Mouse (Mus musculus) brown adipose tissue, adult 24 weeks (tissue): ENCODE data around the gene Ube2q2. TPM values are rescaled to one million over a fixed set of nuclear protein-coding genes. Genes with fewer than 3 reads are reported as not detected.
A peak's percentile ranks its signal among the peaks of the same experiment; 100 is the strongest.
"Not testable (repeated sequence)": the region's sequence is repeated elsewhere in the genome, so short reads cannot be mapped to it uniquely, and the experiment has no call there.

Experiments used
- H3K27ac ChIP-seq: fragments of 200-500 bp; replicated peaks from 2 replicates; pipeline ENCODE4 v1.5.1; 2012; ENCODE audit warnings: low read depth, mild to moderate bottlenecking, low read length
- H3K4me1 ChIP-seq: fragments of 200-500 bp; 2 replicates; pipeline ENCODE4 v1.6.1; 2012; ENCODE audit warnings: low read length, mixed read lengths; ENCODE audit not compliant: control insufficient read depth, insufficient read depth, insufficient read length
- H3K4me3 ChIP-seq: fragments of 200-500 bp; 2 replicates; pipeline ENCODE4 v1.5.1; 2012; ENCODE audit warnings: low read depth, mild to moderate bottlenecking, low read length, moderate library complexity; ENCODE audit not compliant: insufficient read depth
- polyA plus RNA-seq: library from polyadenylated mRNA; stranded (reverse); fragments of >200 nt; gene quantifications from 2 replicates; pipeline ENCODE4 v1.2.4, GENCODE M21; 2012; ENCODE audit not compliant: missing spikeins, insufficient read depth, insufficient read length

Ube2q2 gene
- polyA plus RNA-seq, result 43.9 and 50.8 TPM in 2 replicates

DNA sequence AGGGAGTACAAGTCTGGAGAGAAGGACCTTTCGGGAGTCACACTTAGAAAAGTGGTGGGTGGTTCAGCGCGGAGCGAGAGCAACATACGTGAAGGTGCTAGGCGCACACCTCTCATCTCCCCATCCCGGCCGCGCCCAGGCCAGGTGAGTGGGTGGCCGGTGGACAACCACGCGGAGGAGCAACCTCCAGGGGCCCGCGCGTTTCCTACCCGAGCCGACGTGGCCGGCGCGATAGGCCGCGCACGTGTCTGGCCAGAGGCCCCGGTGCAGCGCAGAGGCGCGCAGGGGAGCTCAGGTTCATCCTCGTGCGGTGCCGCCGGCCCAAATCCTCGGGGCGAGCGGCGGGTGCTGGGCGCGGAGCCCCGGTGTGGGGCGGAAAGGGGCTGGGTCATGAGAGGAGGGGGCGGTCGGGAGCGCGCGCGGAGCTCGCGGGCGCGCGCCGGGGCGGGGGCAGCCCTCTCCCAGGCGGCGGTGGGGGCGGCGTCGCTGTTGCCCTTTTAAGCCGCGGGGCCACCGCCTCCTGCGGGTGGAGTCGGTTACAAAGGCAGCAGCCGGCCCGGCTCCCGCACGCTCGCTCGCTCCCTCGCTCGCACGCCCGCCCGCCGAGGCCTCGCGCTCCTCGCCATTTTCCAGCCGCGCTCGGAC, at the start of gene Ube2q2:
Ube2q2 (plus strand) TSS at position 1 of the 645 bp plus-strand sequence.
- Histone ChIP-seq H3K27ac (peak within 1 kb of the TSS; percentile 64), H3K4me1 (peaks cover 7% of the 10 kb centered on the region; the same call in 1 of the 2 replicates), H3K4me3 (peak within 1 kb of the TSS; percentile 100)

DNA sequence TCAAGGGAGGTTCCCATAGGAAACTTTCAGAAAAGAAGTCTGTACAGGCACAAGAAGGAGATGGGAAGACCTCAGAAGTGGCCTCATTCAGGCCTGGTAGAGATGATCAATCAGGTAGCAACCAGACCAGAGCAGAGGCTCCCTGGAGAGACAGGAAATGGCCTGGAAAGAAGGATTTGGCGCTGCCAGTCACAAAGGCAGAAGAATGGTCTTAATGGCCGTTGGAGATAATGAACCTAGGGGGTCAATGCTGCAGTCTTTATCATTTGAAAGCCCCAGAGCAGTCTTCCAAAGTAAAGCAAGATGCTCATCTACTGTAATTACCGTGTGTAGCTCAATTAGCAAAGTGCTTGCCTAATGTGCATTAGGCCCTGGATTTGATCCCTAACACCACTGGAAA, 47.5 kb upstream of the Ube2q2 start:
- H3K4me3 ChIP-seq, result no peak overlapping the region
- H3K27ac ChIP-seq, result no peak overlapping the region
- H3K4me1 ChIP-seq, result no peaks in the 10 kb centered on the region

DNA sequence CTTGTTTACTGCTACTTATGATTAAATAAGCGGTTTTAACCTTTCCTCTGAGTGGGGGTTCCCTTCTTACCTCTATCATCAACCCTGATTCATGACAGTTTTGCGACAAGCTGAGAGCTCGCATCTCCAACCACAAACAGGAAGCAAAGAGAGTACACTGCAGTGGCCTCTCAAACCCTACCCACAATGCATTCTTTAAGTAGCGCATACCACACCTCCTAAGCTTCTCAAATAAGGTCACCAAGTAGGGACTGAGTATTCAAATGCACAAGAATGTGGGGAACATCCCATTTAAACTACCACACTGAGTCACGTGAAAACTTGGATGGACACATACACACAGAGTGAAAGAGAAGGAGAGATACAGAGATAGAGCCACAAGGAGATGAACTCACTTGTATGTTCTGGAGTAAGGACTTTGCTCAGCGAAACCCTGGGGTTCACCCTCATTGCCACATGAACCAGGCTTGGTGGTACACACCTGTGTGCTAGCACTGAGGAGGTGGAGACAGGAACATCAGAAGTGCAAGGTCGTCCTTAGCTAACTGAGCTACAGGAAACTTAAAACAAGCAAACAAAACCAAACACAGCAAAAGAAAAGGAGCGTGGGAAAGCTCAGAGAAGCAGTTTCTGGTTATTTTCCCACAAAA, 46.3 kb upstream of the Ube2q2 start:
- Histone ChIP-seq H3K4me1 (no peaks in the 10 kb centered on the region), H3K27ac (no peak overlapping the region), H3K4me3 (no peak overlapping the region)

DNA sequence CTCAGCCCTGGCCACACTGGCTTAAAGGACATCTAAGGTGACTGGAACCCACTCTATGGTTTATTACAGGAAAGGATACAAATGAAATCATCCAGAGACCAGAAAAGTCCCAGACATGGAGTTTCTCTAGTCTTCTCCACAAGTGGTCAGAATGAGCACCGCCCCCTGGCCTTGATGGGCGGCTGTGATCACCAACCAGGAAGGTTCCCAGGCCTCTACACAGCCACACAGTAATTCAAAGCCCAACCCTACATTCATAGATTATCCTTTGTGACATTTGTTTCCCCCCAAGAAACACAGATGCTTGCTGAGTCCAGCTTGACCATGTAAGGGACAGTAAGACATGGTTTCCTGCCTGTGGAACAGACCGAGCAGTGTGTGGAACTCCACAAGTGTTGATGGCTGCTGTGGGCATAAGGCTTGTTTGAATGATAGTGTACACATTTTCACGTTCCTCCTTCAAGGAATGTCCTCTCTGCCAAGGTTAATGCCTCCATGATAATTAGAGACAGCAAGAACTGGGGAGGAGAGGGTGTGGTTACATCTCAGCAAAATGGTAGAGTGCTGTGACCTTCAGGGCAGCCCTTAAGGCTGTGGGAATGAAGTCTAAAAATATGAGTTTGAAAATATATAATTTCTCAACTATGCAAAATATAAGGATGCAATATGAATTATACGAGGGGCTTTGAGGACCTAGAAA, 45.6 kb upstream of the Ube2q2 start:
- Histone ChIP-seq H3K4me3 (no peak overlapping the region), H3K4me1 (no peaks in the 10 kb centered on the region), H3K27ac (no peak overlapping the region)

DNA sequence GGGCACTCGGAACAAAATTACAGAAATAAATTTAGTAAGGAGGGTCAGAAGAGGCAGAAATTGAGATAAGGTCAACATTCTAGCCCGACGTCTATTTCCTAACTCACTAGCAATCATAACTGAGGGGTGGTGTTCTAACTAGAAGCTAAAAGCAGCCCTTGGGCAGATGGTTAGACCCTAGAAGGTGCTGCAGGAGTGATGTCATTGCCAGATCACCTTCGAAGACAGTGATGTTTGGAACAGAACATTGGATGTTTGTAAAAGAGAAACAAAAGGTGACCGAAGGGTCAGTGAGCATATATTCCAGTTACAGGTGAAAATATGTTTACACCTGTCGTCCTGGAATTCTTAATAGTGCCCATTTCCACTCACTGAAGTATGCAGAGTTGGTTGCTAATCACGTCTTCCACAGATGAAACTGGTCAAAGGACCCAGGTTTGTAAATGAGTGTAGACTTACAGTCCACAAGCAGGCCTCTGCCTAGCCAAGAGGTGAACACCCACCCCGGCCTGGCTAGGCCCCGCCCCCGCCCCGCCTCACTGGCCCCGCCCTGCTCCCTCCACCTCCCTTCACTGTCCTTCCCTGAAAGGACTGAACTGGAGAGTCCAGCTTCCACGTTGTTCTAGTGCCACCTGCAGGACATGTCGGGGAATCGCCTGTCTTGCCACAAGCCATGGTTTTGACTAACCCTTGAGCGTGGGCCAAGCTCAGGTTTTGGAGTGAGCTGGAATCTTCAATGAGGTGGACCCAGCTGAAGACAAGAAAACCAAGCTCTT, 38.4 kb upstream of the Ube2q2 start:
- Histone ChIP-seq H3K4me3 (no peak overlapping the region), H3K4me1 (peaks cover 7% of the 10 kb centered on the region), H3K27ac (no peak overlapping the region)

DNA sequence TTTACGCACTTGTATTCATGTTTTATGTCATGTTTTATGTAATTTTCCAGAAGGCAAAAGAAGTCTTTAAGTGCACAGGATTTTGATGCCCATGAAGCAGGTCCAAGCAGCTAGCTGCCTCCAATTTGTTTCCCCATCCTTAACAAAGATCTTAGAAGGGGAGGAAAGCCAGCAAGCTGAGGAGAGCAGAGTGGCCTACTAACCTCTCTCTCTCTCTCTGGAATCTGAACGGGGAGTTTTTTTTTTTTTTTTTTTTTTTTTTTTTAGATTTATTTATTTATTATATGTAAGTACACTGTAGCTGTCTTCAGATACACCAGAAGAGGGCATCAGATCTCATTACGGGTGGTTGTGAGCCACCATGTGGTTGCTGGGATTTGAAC, 37.8 kb upstream of the Ube2q2 start:
- not testable (repeated sequence) for H3K4me3 ChIP-seq, H3K4me1 ChIP-seq, H3K27ac ChIP-seq

DNA sequence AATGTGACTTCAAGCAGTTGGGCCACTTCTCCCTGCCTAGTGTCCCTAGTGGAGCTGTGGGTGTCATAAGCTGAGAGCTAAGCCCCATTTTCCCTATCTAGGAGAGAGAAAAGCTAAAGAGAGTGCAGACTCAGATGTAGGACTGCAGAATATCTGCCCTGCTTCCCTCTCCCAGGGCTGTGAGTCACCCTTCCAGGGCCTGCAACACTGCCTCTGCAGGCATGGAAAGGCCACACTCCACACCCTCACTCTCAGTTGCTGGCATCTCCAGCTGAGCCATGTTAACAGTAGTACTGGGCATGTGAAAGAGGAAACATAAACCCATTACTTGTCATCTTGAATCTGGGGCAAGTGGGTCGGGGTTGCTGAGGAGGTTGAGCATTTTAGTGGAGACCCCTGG, 33.9 kb upstream of the Ube2q2 start:
- H3K4me1 ChIP-seq, result peaks cover 7% of the 10 kb centered on the region
- H3K27ac ChIP-seq, result no peak overlapping the region
- no peak overlapping the region for H3K4me3 ChIP-seq

DNA sequence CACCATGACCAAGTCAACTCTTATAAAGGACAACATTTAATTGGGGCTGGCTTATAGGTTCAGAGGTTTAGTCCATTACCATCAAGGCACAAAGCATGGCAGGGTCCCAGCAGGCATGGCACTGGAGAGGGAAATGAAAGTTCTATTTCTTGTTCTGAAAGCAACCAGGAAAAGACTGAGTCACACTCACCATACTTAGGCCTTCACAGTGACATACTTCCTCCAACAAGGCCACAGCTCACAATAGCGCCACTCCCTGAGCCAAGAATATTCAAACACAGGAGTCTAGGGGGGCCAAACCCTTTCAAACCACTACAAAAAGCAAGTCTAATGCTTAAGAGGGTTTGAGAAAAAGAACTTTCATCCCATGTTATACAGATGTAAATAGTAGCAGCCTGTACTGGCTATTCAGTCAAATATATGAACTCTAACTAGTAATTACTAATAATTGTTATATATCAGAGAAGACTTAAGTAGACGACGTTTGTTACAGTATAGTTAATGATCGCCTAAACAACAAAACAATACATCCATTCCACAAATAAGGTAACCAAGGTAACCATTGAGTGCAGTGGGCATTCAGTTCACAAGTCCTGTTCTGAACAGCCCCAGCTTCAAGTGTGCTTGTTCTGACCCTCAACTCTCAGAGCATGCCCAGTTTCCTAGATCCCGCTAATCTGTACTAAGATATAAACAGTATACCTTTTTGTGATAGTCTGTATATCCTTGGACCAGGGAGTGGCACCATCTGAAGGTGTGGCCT, 31.2 kb upstream of the Ube2q2 start:
- H3K4me1 ChIP-seq, result peaks cover 7% of the 10 kb centered on the region
- H3K4me3 ChIP-seq, result no peak overlapping the region
- no peak overlapping the region for H3K27ac ChIP-seq

DNA sequence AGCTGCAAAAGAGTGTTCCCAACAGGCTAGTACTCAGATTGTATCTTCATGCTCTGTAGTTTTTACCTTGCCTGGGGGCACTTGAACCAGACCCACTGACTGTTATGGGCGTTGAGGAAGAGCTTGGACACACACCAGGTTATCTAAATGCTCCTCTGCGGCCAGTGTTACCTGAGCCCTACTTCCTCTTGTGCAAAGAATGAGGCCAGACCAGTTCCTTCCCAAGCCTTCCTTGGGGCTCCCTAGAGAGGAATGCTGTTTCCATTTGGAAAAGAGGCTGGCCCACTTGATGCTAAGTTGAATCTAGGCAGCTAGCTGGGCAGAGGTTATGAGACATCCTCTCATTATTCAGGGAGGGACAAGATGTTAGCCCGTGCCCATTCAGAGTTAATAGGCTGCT, 26.1 kb upstream of the Ube2q2 start:
- no peak overlapping the region for H3K27ac ChIP-seq
- H3K4me1 ChIP-seq, result no peaks in the 10 kb centered on the region
- no peak overlapping the region for H3K4me3 ChIP-seq

DNA sequence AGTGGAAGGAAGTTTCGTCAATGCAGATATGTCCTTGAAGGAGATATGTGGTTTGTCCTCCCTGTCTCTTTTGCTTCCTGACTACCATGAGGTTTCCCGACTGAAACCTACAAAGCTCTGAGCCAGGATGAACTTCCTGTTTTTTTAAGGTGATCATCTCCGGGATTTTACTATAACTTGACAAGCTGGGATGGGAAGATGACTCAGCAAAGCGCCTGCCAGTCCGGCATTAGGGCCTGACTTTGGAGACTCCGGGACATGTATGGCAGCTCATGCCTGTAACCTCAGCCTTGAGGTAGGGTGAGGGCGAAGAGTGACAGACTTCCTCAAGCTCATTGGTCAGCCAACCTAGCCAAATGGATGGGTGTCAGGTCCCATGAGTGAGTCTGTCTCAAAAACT, 22.9 kb upstream of the Ube2q2 start:
- Histone ChIP-seq H3K27ac (no peak overlapping the region), H3K4me1 (peaks cover 4% of the 10 kb centered on the region; the same call in 1 of the 2 replicates), H3K4me3 (no peak overlapping the region)

DNA sequence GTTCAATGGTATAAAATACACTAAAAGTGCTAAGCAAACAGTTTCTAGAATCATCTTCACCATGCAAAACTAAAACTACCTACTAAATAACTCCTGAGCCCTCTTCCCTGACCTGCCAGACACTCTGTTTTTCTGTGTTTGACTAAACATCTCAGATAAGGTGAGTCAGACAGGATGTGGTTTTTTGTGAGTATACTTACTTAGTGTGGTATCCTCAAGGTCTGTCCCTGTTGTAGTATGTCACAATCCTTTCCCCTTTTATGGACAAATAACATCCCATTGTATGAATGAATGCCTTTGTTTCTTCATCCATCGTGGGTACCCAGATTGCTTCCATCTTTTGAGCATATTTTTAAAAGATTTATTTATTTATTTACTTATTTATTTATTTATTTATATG, 22.4 kb upstream of the Ube2q2 start:
- no peak overlapping the region for H3K4me3 ChIP-seq
- H3K27ac ChIP-seq, result no peak overlapping the region
- H3K4me1 ChIP-seq, result peaks cover 4% of the 10 kb centered on the region; the same call in 1 of the 2 replicates

DNA sequence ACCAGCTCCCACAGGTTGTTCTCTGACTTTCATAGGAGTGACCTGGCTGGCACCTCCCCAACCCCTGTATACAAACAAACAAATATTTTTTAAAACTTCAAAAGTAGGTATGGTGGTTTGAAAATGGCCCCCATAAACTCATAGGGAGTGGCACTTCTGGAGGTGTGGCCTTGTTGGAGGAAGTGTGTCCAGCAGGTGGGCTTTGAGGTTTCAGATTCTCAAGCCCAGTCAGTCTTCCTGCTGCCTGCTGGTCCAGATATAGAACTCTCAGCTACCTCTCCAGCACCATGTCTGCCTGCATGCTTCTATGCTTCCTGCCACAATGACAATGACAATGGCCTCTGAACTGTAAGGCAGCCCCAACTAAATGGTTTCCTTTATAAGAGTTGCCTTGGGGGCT, 16.8 kb upstream of the Ube2q2 start:
- no peak overlapping the region for H3K27ac ChIP-seq
- H3K4me3 ChIP-seq, result no peak overlapping the region
- H3K4me1 ChIP-seq, result peaks cover 7% of the 10 kb centered on the region

DNA sequence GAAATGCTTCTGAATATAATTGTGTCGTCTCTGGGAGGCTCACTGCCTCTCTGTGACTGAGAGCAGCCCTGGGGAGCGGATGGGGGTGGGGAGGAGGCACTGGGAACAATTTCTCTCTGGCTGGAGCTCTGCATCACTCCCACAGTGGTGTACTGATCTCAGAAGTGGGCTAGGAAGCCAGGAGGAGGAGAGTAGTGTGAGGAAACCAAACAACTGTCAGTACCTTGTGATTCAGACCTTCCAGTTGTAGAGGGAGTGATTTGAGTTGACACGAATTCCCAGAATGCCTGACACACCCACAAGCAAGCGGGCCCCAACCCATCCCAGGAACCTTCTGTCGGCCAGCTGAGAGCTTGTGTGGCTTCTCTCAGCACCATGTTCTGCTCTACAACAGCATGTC, 12.1 kb upstream of the Ube2q2 start:
- Histone ChIP-seq H3K4me1 (peaks cover 5% of the 10 kb centered on the region; the same call in 1 of the 2 replicates), H3K4me3 (no peak overlapping the region), H3K27ac (peak overlapping the region; percentile 88)

DNA sequence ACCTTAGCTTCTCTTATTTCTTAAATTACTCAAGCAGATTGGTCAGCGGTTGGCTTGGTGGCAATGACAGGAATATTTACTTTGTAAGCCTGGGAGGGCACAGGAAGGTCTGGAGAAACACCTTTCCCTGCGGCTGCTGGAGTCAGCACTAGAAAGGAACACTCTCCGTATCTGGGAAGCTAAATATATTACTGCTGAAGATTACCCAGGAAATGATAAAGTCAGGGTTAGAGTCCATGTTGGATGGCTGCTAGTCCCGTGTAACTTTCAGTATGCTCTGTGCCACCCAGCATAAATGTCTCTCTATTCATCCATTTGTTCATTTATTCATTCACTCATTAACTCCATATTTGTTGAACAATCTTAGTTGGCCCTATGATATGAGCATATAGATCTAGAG, 11.5 kb upstream of the Ube2q2 start:
- Histone ChIP-seq H3K4me3 (no peak overlapping the region), H3K4me1 (peaks cover 5% of the 10 kb centered on the region; the same call in 1 of the 2 replicates), H3K27ac (peak overlapping the region; percentile 62; the same call in 1 of the 2 replicates)
